Mouse (Mus musculus): ENCODE results near the gene Tle6. TPM values are rescaled to one million over a fixed set of nuclear protein-coding genes. Genes with fewer than 3 reads are reported as not detected.

The Tle6 gene
- polyA plus RNA-seq, 1 experiment from 2014 or later, result 7.3 TPM

- Histone ChIP-seq H3K9me3 (replicated peaks; ENCODE audit: low read length) (no peaks in the 10 kb centered on the region), H3K4me1 (replicated peaks; ENCODE audit: insufficient read depth, low read length) (peaks cover 22% of the 10 kb centered on the region), H3K27me3 (ENCODE audit: insufficient read depth, low read length) (no peaks in the 10 kb centered on the region), H3K4me2 (ENCODE audit: low read length) (no peak overlapping the region), H3K27ac (no peak overlapping the region), H3K4me3 (replicated peaks; ENCODE audit: low read depth, low read length) (no peak overlapping the region), H3K36me3 (ENCODE audit: insufficient read depth, low read length) (no peaks in the 10 kb centered on the region), H3K9ac (ENCODE audit: low read depth, low read length) (no peak overlapping the region)
- TF ChIP-seq CTCF (IDR thresholded peaks at IDR 0.05; ENCODE audit: low read depth), result peak; percentile 77
- ATAC-seq (replicated peaks; ENCODE audit: low FRiP score, low read depth), result no peak
- WGBS, result 22% methylated on average over 4 of the region's 4 CpGs
- DNase-seq (ENCODE audit: low spot score), result peak; percentile 95
These were observed 1.9 kb upstream of the Tle6 start for GRCm38 (mm10) chr10:81602741-81603151.

- H3K27ac ChIP-seq, result no peak overlapping the region
- H3K4me3 ChIP-seq (replicated peaks; ENCODE audit: low read depth, low read length), result peak overlapping the region; percentile 9; the same call in 1 of the 2 replicates
- no peak for TF ChIP-seq CTCF (IDR thresholded peaks at IDR 0.05; ENCODE audit: low read depth)
- H3K4me1 ChIP-seq (replicated peaks; ENCODE audit: insufficient read depth, low read length), result peaks cover 35% of the 10 kb centered on the region
- H3K27me3 ChIP-seq (ENCODE audit: insufficient read depth, low read length), result no peaks in the 10 kb centered on the region
- no peaks in the 10 kb centered on the region for H3K36me3 ChIP-seq (ENCODE audit: insufficient read depth, low read length)
- no peak for DNase-seq (ENCODE audit: low spot score)
- ATAC-seq (replicated peaks; ENCODE audit: low FRiP score, low read depth), result no peak
- 0 out of 2 replicates have a peak overlapping the region, but pooled peaks have one; percentile 14 for H3K9ac ChIP-seq (ENCODE audit: low read depth, low read length)
- 18% methylated on average over 7 of the region's 7 CpGs for WGBS
- no peaks in the 10 kb centered on the region for H3K9me3 ChIP-seq (replicated peaks; ENCODE audit: low read length)
- peak overlapping the region; percentile 50 for H3K4me2 ChIP-seq (ENCODE audit: low read length)
These were observed 578 bp upstream of the Tle6 start for GRCm38 (mm10) chr10:81601396-81601905.

- no peak overlapping the region for H3K4me3 ChIP-seq (replicated peaks; ENCODE audit: low read depth, low read length)
- H3K4me2 ChIP-seq (ENCODE audit: low read length), result peak overlapping the region; percentile 50; the same call in 1 of the 2 replicates
- no peaks in the 10 kb centered on the region for H3K9me3 ChIP-seq (replicated peaks; ENCODE audit: low read length)
- no peak for ATAC-seq (replicated peaks; ENCODE audit: low FRiP score, low read depth)
- no peaks in the 10 kb centered on the region for H3K27me3 ChIP-seq (ENCODE audit: insufficient read depth, low read length)
- H3K27ac ChIP-seq, result no peak overlapping the region
- DNase-seq (ENCODE audit: low spot score), result no peak
- peaks cover 42% of the 10 kb centered on the region for H3K4me1 ChIP-seq (replicated peaks; ENCODE audit: insufficient read depth, low read length)
- WGBS, result 35% methylated on average over 10 of the region's 10 CpGs
- H3K9ac ChIP-seq (ENCODE audit: low read depth, low read length), result no peak overlapping the region
- no peak for TF ChIP-seq CTCF (IDR thresholded peaks at IDR 0.05; ENCODE audit: low read depth)
- H3K36me3 ChIP-seq (ENCODE audit: insufficient read depth, low read length), result no peaks in the 10 kb centered on the region
These were observed 777 bp downstream of the Tle6 start for GRCm38 (mm10) chr10:81600096-81600495.

- H3K27me3 ChIP-seq (ENCODE audit: insufficient read depth, low read length), result no peaks in the 10 kb centered on the region
- 76% methylated on average over 5 of the region's 5 CpGs for WGBS
- TF ChIP-seq CTCF (IDR thresholded peaks at IDR 0.05; ENCODE audit: low read depth), result no peak
- ATAC-seq (replicated peaks; ENCODE audit: low FRiP score, low read depth) (no peak), DNase-seq (ENCODE audit: low spot score) (no peak)
- no peaks in the 10 kb centered on the region for H3K9me3 ChIP-seq (replicated peaks; ENCODE audit: low read length)
- H3K4me1 ChIP-seq (replicated peaks; ENCODE audit: insufficient read depth, low read length), result peaks cover 45% of the 10 kb centered on the region
- H3K27ac ChIP-seq, result no peak overlapping the region
- no peaks in the 10 kb centered on the region for H3K36me3 ChIP-seq (ENCODE audit: insufficient read depth, low read length)
- H3K4me2 ChIP-seq (ENCODE audit: low read length), result no peak overlapping the region
- no peak overlapping the region for H3K4me3 ChIP-seq (replicated peaks; ENCODE audit: low read depth, low read length)
- no peak overlapping the region for H3K9ac ChIP-seq (ENCODE audit: low read depth, low read length)
These were observed 1.2 kb downstream of the Tle6 start for GRCm38 (mm10) chr10:81599630-81600029.

GRCm38 (mm10) chr10:81598871-81599270 lies 2.0 kb downstream of the Tle6 start:
- DNase-seq (ENCODE audit: low spot score) (no peak), ATAC-seq (replicated peaks; ENCODE audit: low FRiP score, low read depth) (no peak)
- Histone ChIP-seq H3K4me1 (replicated peaks; ENCODE audit: insufficient read depth, low read length) (peaks cover 45% of the 10 kb centered on the region), H3K9me3 (replicated peaks; ENCODE audit: low read length) (no peaks in the 10 kb centered on the region), H3K4me3 (replicated peaks; ENCODE audit: low read depth, low read length) (no peak overlapping the region), H3K27ac (no peak overlapping the region), H3K36me3 (ENCODE audit: insufficient read depth, low read length) (no peaks in the 10 kb centered on the region), H3K4me2 (ENCODE audit: low read length) (no peak overlapping the region), H3K9ac (ENCODE audit: low read depth, low read length) (no peak overlapping the region), H3K27me3 (ENCODE audit: insufficient read depth, low read length) (no peaks in the 10 kb centered on the region)
- 31% methylated on average over 6 of the region's 6 CpGs for WGBS
- TF ChIP-seq CTCF (IDR thresholded peaks at IDR 0.05; ENCODE audit: low read depth), result no peak

- H3K27ac ChIP-seq, result peak overlapping the region; percentile 66; the same call in 1 of the 2 replicates
- H3K9ac ChIP-seq (ENCODE audit: low read depth, low read length), result no peak overlapping the region
- no peak for ATAC-seq (replicated peaks; ENCODE audit: low FRiP score, low read depth)
- no peak overlapping the region for H3K4me2 ChIP-seq (ENCODE audit: low read length)
- no peak for TF ChIP-seq CTCF (IDR thresholded peaks at IDR 0.05; ENCODE audit: low read depth)
- no peak for DNase-seq (ENCODE audit: low spot score)
- H3K9me3 ChIP-seq (replicated peaks; ENCODE audit: low read length), result no peaks in the 10 kb centered on the region
- no peaks in the 10 kb centered on the region for H3K36me3 ChIP-seq (ENCODE audit: insufficient read depth, low read length)
- no peaks in the 10 kb centered on the region for H3K27me3 ChIP-seq (ENCODE audit: insufficient read depth, low read length)
- peaks cover 45% of the 10 kb centered on the region for H3K4me1 ChIP-seq (replicated peaks; ENCODE audit: insufficient read depth, low read length)
- WGBS, result 47% methylated on average over 3 of the region's 3 CpGs
- H3K4me3 ChIP-seq (replicated peaks; ENCODE audit: low read depth, low read length), result no peak overlapping the region
These were observed 2.5 kb downstream of the Tle6 start for GRCm38 (mm10) chr10:81598342-81598741.

All from kidney, postnatal 0 days (tissue).